Mouse (Mus musculus) midbrain, embryonic 16.5 days (tissue): ENCODE data around the gene Nprl3. TPM values are rescaled to one million over a fixed set of nuclear protein-coding genes. Genes with fewer than 3 reads are reported as not detected.

Source experiments
- ATAC-seq: fragments of 200-750 bp; cut with Nextera tagmentation; 2 replicates; pipeline ENCODE4 v1.8.0; 2017; ENCODE audit warnings: moderate TSS enrichment
- H3K27ac ChIP-seq: fragments of 300-500 bp; sonication (generic); 2 replicates; pipeline ENCODE4 v1.5.1; 2014; ENCODE audit warnings: mild to moderate bottlenecking, low read length, mixed read lengths
- H3K27me3 ChIP-seq: fragments of 300-500 bp; sonication (generic); 2 replicates; pipeline ENCODE4 v1.6.1; 2014; ENCODE audit warnings: low read depth, low read length, mixed read lengths; ENCODE audit not compliant: control insufficient read depth, insufficient read depth
- H3K36me3 ChIP-seq: fragments of 300-500 bp; sonication (generic); 2 replicates; pipeline ENCODE4 v1.6.1; 2014; ENCODE audit warnings: mild to moderate bottlenecking, low read length, moderate library complexity, mixed read lengths; ENCODE audit not compliant: control insufficient read depth, insufficient read depth
- H3K4me1 ChIP-seq: fragments of 300-500 bp; sonication (generic); 2 replicates; pipeline ENCODE4 v1.6.1; 2014; ENCODE audit warnings: mild to moderate bottlenecking, low read length, mixed read lengths; ENCODE audit not compliant: control insufficient read depth, insufficient read depth
- H3K4me2 ChIP-seq: fragments of 300-500 bp; sonication (generic); 2 replicates; pipeline ENCODE4 v1.6.1; 2014; ENCODE audit warnings: mild to moderate bottlenecking, low read length, mixed read lengths
- H3K4me3 ChIP-seq: fragments of 300-500 bp; sonication (generic); 2 replicates; pipeline ENCODE4 v1.5.1; 2014; ENCODE audit warnings: low read depth, mild to moderate bottlenecking, low read length, moderate library complexity, mixed read lengths
- H3K9ac ChIP-seq: fragments of 300-500 bp; sonication (generic); 2 replicates; pipeline ENCODE4 v1.6.1; 2014; ENCODE audit warnings: low read depth, low read length, mixed read lengths
- H3K9me3 ChIP-seq: fragments of 300-500 bp; sonication (generic); replicated peaks from 2 replicates; pipeline ENCODE4 v1.6.1; 2014; ENCODE audit warnings: mild to moderate bottlenecking, low read length, mixed read lengths; ENCODE audit not compliant: control insufficient read depth, poor library complexity, severe bottlenecking
- WGBS: fragments of 180-500 bp; shearing (Covaris S2); extraction: QIAGEN DNeasy Blood & Tissue Kit; methylation state at CpG from one replicate; pipeline ENCODE4 v1.1.7; 2014; 5-methylcytosine and 5-hydroxymethylcytosine counted together
- polyA plus RNA-seq: library from polyadenylated mRNA; unstranded; fragments of >200 nt; fragmentation: Nextera tagmentation; extraction: Ambion mirVana; gene quantifications from 2 replicates; pipeline ENCODE4 v1.2.1, GENCODE M21; 2015

The Nprl3 gene
- polyA plus RNA-seq, 1 experiment from 2014 or later = 45.3 TPM

DNA sequence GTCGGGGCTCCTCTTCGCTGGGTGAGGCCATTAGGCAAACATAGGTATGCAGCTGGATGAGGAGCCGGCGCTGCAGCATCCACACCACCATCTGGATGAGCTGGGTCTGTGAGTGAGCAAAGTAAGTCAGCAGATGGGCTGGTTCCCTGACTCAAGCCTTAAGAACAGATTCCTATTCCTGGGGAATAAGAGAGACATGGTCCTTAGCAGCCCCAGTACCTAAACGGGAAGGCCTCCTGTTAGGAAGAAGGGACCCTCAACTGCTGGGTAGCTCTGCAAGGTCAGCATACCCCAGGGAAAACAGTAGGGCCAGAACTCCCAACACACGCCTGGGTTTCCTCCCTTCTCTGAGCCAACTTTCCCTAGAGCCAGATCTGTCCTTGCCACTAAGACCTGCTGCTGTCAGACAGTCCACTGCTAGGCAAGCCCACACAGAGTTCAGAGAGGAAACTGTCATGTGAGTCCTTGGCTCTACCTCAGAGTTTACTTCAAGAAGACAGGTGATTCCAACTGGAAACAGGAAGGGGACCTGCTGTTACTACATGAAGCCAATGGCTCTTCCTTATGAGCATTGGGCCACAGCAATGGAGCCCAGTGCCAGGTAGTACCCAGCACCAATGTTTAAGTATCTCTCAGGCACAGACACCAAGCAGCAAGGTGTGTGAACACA is 32.6 kb downstream of the Nprl3 start:
- H3K4me3 ChIP-seq = no peak overlapping the region
- H3K27me3 ChIP-seq = no peaks in the 10 kb centered on the region
- no peaks in the 10 kb centered on the region for H3K9me3 ChIP-seq
- H3K36me3 ChIP-seq = peaks cover 14% of the 10 kb centered on the region
- H3K4me2 ChIP-seq = no peak overlapping the region
- ATAC-seq = no peak
- H3K4me1 ChIP-seq = peaks cover 17% of the 10 kb centered on the region
- H3K9ac ChIP-seq = no peak overlapping the region
- peak overlapping the region; percentile 72 for H3K27ac ChIP-seq
- WGBS = 89% methylated on average over 6 of the region's 6 CpGs

DNA sequence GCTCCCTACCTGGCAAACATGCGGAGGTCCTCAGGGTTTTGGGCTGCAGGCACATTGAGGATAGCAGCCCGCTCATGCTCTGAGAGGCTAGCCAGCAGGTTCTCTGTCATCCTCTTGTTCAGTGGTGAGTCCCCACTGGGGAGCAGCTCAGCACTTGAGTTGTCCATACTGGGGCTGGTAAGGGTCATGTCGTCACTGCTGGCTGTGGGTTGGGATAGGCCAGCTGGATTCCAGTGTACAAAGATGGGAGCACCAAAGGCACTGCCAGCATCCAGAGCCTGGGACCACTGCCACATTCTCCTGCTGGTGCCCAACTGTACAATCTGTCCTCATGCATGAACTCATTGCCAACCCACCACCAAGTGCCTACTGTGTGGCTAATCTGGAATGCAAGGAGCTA is 33.6 kb downstream of the Nprl3 start:
- H3K27ac ChIP-seq = no peak overlapping the region
- no peak overlapping the region for H3K9ac ChIP-seq
- WGBS = 89% methylated on average over 3 of the region's 3 CpGs
- H3K27me3 ChIP-seq = no peaks in the 10 kb centered on the region
- no peak overlapping the region for H3K4me3 ChIP-seq
- H3K4me1 ChIP-seq = peaks cover 17% of the 10 kb centered on the region
- no peak for ATAC-seq
- no peaks in the 10 kb centered on the region for H3K9me3 ChIP-seq
- peaks cover 16% of the 10 kb centered on the region for H3K36me3 ChIP-seq
- no peak overlapping the region for H3K4me2 ChIP-seq

- Histone ChIP-seq H3K4me1 (peaks cover 18% of the 10 kb centered on the region), H3K4me2 (no peak overlapping the region), H3K4me3 (no peak overlapping the region), H3K9ac (no peak overlapping the region), H3K36me3 (peaks cover 16% of the 10 kb centered on the region), H3K9me3 (no peaks in the 10 kb centered on the region), H3K27ac (no peak overlapping the region), H3K27me3 (no peaks in the 10 kb centered on the region)
- no peak for ATAC-seq
- 76% methylated on average over 10 of the region's 10 CpGs for whole genome bisulfite sequencing
Observed at GRCm38 (mm10) chr11:32232848-32233247, 34.7 kb downstream of the Nprl3 start.

- H3K4me2 ChIP-seq = no peak overlapping the region
- H3K27me3 ChIP-seq = no peaks in the 10 kb centered on the region
- WGBS = 94% methylated on average over 2 of the region's 2 CpGs
- no peak for ATAC-seq
- no peak overlapping the region for H3K9ac ChIP-seq
- H3K4me3 ChIP-seq = no peak overlapping the region
- no peaks in the 10 kb centered on the region for H3K9me3 ChIP-seq
- peaks cover 16% of the 10 kb centered on the region for H3K36me3 ChIP-seq
- H3K27ac ChIP-seq = no peak overlapping the region
- H3K4me1 ChIP-seq = peaks cover 23% of the 10 kb centered on the region
Observed at GRCm38 (mm10) chr11:32231125-32231524, 36.4 kb downstream of the Nprl3 start.

DNA sequence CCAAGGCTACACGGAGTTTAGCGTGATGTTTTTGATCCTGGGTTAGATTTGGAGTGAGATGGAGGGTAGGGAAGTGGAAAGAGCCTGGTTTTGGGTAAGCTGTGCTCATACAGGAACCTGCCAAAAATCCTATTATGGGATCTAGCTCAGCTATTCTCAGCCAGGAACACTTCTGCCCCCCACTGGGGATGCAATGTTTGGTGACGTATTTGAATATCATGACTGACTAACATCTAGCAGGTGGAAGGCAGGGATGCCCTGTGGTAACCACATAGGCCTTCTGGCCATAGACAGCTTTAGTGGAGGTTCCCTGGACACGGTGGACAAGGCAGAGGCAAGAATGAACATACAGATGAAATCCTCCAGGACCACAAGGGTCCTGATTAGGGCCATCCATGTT is 37.3 kb downstream of the Nprl3 start:
- no peak overlapping the region for H3K27ac ChIP-seq
- peaks cover 16% of the 10 kb centered on the region for H3K36me3 ChIP-seq
- H3K9me3 ChIP-seq = no peaks in the 10 kb centered on the region
- peaks cover 17% of the 10 kb centered on the region for H3K4me1 ChIP-seq
- 82% methylated on average over 4 of the region's 4 CpGs for WGBS
- no peak overlapping the region for H3K9ac ChIP-seq
- no peak for ATAC-seq
- H3K4me3 ChIP-seq = no peak overlapping the region
- H3K4me2 ChIP-seq = no peak overlapping the region
- no peaks in the 10 kb centered on the region for H3K27me3 ChIP-seq

GRCm38 (mm10) chr11:32228292-32228845 is 39.1 kb downstream of the Nprl3 start:
- no peak overlapping the region for H3K4me3 ChIP-seq
- peaks cover 7% of the 10 kb centered on the region for H3K36me3 ChIP-seq
- no peak overlapping the region for H3K9ac ChIP-seq
- no peak overlapping the region for H3K4me2 ChIP-seq
- no peaks in the 10 kb centered on the region for H3K9me3 ChIP-seq
- H3K27ac ChIP-seq = no peak overlapping the region
- no peak for ATAC-seq
- WGBS = 94% methylated on average over 3 of the region's 3 CpGs
- peaks cover 8% of the 10 kb centered on the region for H3K27me3 ChIP-seq
- H3K4me1 ChIP-seq = peaks cover 12% of the 10 kb centered on the region

GRCm38 (mm10) chr11:32227555-32227954 is 40.0 kb downstream of the Nprl3 start:
- H3K4me3 ChIP-seq = no peak overlapping the region
- H3K4me2 ChIP-seq = peak overlapping the region; percentile 81
- H3K9ac ChIP-seq = peak overlapping the region; percentile 13; the same call in 1 of the 2 replicates
- peaks cover 6% of the 10 kb centered on the region; the same call in 1 of the 2 replicates for H3K36me3 ChIP-seq
- H3K27ac ChIP-seq = no peak overlapping the region
- 90% methylated on average over 9 of the region's 9 CpGs for WGBS
- H3K27me3 ChIP-seq = peaks cover 16% of the 10 kb centered on the region
- ATAC-seq = no peak
- peaks cover 16% of the 10 kb centered on the region for H3K4me1 ChIP-seq
- H3K9me3 ChIP-seq = no peaks in the 10 kb centered on the region

GRCm38 (mm10) chr11:32227041-32227440 is 40.5 kb downstream of the Nprl3 start:
- peaks cover 19% of the 10 kb centered on the region for H3K27me3 ChIP-seq
- H3K27ac ChIP-seq = peak overlapping the region; percentile 83
- peak overlapping the region; percentile 81 for H3K4me2 ChIP-seq
- WGBS = 11% methylated on average over 1 of the region's 1 CpGs
- peaks cover 6% of the 10 kb centered on the region; the same call in 1 of the 2 replicates for H3K36me3 ChIP-seq
- H3K9ac ChIP-seq = peak overlapping the region; percentile 89
- peak overlapping the region; percentile 69 for H3K4me3 ChIP-seq
- H3K9me3 ChIP-seq = no peaks in the 10 kb centered on the region
- peak; percentile 1; the same call in 1 of the 2 replicates for ATAC-seq
- H3K4me1 ChIP-seq = peaks cover 20% of the 10 kb centered on the region

DNA sequence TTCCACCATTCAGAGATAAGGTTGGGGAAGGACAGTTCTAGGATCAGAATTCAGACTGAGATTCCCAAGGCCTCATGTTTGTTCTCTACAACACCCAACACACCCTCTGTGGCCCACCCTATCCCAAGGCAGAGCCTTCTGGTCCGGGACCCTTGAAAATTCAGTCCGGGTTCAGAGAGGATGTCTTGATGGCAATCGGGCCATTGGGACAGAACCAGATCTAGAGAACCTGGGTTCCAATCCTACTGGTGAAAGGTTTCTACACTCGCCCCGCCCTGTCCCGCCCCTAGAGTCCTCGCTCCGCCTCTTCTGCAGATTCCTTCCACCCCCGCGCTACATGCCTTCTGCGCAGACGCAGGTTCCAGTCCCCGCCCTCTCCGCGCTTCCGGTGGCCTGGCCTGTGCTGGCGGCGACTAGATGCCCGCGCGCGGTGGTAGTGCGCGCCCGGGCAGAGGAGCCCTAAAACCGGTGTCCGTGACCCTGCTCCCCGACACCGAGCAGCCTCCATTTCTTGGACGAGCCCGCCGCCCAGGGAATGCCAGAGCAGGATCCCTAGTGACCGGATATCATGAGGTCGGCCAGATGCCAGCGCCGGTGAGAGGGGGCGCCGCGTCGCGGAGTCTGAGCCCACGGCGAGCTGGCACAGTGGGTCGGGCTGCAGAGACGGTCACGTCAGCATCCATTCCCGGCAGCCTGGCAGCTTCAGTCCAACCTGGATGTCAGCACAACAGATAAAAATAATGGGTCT is 41.2 kb downstream of the Nprl3 start, which contains the start of gene Mpg:
Mpg (plus strand) TSS at position 382 of the 748 bp plus-strand sequence.
- peak; percentile 86 for ATAC-seq
- peak within 1 kb of the TSS; percentile 81 for H3K4me2 ChIP-seq
- WGBS = 4% methylated on average over 47 of the region's 47 CpGs
- peak within 1 kb of the TSS; percentile 69 for H3K4me3 ChIP-seq
- peaks cover 22% of the 10 kb centered on the region for H3K27me3 ChIP-seq
- peak within 1 kb of the TSS; percentile 89 for H3K9ac ChIP-seq
- H3K36me3 ChIP-seq = peaks cover 4% of the 10 kb centered on the region; the same call in 1 of the 2 replicates
- no peaks in the 10 kb centered on the region for H3K9me3 ChIP-seq
- H3K27ac ChIP-seq = peak within 1 kb of the TSS; percentile 83
- peaks cover 22% of the 10 kb centered on the region for H3K4me1 ChIP-seq
